Mouse (Mus musculus): ENCODE results near the gene Fras1.

The Fras1 gene

DNA sequence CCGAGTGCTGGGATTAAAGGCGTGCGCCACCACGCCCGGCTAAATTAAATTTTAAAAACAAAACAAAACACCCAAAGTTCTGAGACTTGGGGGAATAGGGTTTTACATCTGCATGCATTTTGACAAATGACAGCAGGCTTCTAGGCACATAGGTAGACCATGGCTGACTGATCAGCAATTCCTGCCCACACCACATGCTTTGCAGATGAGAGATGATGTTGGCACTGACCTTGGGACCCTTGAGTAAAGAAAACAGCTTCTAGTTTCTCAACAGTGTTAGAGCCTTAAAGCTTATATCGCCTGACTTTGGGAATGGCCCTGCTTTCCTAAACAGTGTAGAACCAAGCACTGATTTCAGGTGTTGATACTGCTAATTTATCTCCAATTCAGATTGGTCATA is 216.9 kb downstream of the Fras1 start:
- 96% methylated on average over 6 of the region's 6 CpGs for WGBS

DNA sequence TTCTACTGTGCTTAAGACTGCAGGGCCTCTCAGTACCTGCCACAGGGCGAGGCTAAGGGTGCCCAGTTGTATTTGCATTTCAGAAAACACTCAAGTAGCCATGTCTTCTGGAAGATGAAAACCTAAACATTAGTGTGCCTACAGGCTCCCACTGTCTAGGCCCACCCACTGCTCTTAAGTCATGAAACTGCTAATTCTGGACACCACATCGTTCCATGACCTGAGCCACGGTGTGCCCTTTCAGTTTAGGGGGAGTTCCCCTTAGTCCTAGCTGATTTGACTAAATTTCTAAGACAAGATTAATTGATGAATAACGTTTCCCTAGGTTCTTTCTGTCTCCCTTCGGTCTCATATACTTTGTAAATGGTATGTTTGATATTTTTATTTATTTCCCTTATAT is 222.0 kb downstream of the Fras1 start:
- WGBS, result 86% methylated on average over 5 of the region's 5 CpGs

DNA sequence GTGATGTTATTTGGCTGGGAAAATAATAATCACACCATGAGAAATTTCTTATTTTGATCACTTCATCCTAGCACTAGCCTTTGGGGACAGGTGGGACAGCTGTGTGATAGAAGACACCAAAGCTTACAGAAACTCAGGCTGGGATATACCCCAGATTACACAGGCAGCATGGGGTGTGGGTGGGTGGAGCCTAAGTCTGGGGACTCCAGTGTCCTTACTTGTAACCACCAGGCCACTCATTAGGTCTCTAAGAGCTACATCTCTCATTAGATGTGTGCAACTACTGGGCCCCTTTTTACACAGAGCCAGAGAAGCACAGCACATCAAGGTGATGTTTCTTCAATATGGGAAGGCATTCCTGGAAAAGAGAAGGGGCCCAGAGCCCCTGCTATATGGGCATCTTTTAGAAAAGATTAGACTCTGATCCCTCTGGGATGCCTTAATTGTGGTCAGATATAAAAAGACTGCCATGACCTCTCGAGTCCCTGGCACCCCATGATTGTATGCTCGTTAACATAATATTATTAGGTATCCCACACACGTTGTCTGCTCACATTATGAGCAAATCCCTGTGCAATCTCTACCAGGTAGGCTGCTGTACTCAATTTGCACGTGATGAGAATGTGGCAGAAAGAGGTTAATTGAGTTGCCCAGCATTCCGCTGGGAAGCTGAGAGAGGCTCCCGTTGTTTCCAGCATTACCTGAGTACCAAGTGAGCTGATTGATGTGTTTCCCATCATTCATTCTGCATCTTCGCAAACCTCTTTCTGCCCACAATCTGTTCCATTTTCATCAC is 230.4 kb downstream of the Fras1 start:
- WGBS, result 65% methylated on average over 7 of the region's 7 CpGs

DNA sequence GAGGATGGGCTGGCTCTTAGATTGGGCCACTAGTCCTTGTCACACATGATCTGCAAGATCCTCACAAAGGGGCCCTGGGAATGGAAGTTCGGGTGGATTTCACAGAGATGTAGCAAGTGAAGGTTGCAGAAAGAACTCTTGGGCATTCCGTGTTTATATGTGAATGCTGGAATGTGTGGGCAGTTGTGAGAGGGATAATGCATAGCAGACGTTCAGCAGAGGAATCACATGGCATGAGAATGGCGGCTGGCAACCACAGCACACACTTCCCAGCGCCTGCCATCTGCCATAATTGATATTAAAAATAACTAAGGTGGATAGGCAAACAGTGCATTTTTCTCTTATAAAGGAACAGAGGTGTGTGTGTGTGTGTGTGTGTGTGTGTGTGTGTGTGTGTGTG is 234.3 kb downstream of the Fras1 start:
- 55% methylated on average over 5 of the region's 5 CpGs for WGBS

DNA sequence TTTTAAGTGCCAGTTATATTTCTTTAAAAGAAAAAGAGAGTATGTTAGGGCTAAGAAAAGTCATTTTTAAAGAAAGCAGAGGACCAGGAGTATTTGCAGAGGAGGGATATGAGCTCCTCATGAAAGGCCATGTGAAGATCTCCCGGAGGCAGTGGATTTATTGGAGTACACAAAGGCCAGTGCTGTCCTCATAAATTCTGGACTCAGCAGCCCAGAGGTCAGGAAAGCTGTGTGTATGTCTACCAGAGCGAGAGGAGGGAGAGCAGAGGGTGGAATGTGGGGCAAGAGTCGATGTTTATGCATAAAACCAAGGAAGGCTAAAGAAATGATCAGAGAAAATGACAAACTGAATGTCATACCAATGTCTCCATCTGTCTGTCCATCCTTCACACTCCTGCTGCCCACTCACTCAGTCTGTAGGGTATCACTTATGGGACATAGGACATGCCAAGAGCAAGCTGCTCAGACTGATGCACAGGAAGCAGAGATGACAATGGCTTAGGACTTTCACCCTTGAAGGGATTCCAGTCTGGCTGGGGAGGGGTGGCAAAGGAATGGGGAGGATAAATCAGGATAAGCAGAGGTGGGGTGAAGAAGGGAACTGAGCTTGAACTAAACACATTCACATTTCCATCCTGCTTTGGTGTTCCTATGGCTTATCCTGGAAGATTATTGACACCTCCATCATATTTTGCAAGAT is 235.0 kb downstream of the Fras1 start:
- WGBS, result 84% methylated on average over 3 of the region's 3 CpGs

DNA sequence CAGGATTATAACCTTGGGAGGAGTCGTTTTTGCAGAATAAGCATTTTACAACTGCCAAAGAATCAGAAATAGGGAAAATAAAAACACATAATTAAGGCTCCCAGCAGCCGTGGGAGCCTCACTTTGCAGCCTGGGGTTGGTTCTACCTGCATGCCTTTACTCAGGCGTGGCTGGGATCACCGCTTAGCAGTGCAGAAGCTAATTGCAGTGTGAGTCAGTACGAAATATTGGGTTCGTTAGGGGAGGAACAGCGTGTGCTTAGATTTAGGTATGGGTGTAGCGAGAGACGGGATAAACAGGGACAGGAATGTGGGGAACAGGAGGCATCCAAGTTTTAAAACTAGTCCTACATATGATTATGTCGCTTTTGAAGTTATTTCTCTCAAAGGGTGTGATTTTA is 238.3 kb downstream of the Fras1 start:
- 63% methylated on average over 10 of the region's 10 CpGs for WGBS

DNA sequence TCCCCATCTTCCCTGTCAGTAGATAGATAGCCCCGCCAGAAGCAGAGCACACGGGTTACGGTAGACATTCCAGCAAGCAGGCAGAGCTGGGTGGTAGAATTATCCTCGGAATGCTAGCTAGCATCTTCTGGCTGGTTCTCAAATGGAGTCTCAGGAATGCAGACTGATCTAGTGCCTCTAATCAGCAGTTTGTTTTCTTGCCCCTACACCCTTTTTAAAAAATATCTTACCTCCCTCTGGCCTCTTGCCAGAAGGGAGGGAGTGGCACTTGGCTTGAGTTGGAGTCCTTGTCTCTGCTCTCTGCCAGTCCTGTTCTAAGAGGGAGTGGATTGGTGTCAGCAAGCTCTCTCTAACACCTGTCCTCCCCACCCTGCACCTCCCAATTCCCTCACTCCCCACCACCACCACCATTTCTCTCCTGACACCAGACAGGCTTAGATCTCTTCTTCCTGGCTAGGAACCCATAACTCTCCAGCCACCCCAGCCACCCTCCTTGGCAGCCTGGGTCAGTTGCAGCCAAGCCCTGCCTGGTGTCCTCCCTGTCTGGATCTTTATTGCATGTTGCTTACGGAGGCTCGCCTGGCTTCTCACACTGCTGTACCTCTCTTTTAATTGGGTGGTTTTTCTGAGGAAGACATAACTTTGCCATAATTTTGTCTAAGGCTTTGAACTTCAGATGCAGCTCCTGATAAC is 243.3 kb downstream of the Fras1 start:
- 67% methylated on average over 6 of the region's 6 CpGs for WGBS

DNA sequence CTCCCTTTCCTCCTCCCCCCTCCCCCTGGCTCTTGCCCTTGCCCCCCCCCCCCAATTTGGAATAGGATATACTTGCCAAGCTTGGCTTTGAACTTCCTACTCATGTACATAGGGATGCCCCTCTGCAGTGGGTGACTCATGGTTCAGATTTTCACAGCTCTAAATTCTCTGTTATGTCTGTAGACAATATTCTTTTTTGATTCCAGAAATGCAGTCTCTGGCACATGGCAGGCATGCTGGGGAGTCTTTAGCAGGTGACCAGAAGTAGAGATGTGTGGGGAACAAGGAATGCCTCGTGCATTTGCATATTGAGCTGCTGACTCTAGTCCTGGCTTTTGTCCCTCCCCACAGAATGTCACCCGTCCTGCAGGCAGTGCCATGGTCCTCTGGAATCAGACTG is 244.3 kb downstream of the Fras1 start:
- 50% methylated on average over 2 of the region's 2 CpGs for WGBS

DNA sequence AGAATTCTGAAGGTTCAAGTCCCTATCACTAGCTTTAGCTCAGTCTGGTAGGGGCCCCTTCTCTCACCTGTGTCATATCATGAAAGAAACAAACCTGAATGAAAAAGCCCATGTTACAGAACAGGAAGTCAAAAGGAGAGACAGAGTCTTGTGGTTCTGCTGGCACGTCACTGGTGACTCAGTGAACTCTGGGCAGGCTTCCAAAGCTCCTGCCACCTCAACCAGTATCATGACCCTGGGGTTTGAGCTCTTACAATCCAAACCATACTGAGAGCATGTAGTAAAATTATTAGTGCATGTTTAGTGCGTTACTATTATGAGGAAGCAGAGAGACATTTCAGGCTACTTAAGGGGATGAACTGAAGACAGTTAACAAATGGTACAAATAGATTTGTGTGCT is 246.5 kb downstream of the Fras1 start:
- WGBS, result 84% methylated on average over 2 of the region's 2 CpGs

DNA sequence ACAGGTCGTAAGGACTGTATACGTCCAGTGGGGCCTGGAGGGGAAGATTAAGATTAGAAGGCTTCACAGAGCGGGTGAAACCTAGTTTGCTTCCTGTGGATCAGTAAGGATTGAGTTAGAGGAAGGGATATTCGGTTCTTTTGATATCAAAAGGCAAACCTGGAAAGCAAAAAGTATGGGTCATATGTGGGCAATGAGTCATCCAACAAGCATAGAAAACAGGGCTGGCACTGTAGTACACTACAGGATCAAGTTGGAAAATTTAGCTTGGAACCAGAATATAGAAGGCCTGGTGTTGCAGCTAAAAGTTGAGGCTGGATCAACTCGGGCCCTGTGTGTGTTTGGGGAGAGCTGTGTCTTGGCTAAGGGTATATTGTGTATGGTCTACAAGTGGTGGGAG is 246.9 kb downstream of the Fras1 start:
- 94% methylated on average over 5 of the region's 5 CpGs for WGBS

DNA sequence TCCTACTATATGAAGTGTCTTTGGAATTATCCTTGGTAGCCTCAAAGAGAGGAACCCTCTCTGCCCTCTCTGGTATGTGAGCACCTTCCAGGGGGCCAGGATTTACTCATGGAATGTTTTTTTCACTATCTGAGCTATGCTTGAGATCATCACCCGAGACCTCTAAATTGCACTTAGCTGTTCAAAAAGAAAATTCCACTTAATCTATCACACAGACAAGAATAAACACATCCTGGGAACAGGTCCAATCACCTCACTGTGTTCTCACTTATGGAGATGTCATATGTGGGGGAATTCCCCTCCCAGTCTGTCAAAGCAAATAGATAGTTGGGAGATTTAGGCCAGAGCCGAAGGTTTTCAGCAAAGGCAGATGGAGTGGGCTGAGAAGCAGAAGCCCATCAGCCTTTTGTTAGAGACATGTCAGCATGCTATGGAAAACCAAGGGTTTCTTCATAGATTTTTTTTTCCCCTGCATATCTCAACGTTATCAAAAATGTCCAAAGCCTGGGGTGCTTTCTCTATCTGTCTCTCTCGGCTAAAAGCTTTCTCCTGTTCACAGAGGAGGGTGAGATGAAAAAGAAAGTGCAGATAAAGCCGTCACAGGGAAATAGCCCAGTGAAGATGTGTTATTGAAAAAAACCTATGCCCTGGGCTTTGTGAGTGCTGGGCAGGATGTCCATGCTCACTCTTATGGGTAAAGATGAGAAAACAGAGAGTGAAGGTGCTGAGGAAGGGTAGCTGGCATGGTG is 249.0 kb downstream of the Fras1 start:
- 69% methylated on average over 5 of the region's 5 CpGs for WGBS

DNA sequence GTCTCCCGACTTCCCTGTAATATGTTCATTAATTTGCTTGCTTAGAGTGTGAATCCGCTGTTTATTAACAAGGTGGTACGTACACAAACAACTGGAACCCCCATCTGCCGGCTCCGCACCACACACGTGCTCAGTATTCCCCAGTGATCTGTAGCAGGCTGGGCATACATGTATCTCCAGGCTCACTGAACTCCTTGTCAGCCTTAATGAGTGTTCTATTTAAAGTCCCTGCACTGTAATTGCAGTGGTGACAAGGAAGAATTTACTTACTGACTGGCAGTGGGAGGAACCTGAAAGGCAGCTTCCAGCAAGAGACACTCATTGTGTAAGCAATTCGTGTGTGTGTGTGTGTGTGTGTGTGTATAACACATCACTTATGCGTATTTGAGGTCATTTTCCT is 256.1 kb downstream of the Fras1 start:
- 61% methylated on average over 8 of the region's 8 CpGs for WGBS

DNA sequence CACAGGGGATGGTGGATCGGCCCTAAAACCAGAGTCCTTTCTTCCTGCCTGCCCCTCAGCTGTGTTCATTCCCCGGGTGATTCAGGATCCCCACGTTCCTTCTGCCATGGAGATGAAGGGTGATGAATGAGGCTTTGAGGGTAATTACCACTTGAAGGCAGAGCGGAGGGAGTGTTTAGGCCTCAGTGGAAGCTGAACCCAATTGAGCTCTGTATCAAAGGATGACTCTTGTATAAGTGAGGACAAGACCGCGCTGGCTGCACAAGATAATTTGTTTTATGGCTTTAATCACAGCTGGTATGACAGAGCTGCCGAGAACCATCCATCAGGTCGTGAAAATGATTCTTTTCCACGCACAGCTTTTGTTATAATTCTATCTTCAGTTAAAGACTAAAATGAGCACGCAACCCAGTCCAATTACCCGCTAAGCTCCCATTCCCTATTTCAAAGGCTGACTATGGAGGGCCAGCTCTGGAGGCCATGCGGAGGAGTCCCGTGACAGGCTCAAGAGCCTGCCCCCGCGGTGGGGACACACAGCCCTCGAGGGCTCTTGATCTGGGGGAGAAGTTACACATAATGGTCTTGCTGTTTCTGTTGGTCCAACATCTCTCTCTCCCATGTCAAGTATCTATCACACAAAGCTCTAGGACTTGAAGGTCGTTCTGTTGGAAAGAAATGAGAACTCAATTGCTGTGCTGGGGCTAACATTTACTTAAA is 261.5 kb downstream of the Fras1 start:
- 80% methylated on average over 17 of the region's 17 CpGs for WGBS

DNA sequence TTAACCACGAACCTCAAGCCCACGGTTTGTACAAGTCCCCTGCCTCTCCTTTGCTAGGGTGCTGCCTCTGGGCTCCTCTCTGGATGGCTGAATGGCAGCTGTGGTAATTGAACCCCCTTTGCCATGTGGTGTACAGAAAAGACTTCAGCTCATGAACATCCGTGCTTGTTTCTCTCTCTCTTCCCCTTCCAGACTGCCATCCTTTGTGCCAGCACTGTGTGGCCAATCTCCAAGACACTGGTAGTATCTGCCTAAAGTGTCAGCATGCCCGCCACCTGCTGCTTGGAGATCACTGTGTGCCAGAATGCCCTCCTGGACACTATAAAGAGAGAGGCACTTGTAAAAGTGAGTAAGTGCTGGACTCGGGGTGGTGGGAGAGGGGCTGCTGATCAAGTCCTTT is 262.1 kb downstream of the Fras1 start:
- 67% methylated on average over 5 of the region's 5 CpGs for WGBS

DNA sequence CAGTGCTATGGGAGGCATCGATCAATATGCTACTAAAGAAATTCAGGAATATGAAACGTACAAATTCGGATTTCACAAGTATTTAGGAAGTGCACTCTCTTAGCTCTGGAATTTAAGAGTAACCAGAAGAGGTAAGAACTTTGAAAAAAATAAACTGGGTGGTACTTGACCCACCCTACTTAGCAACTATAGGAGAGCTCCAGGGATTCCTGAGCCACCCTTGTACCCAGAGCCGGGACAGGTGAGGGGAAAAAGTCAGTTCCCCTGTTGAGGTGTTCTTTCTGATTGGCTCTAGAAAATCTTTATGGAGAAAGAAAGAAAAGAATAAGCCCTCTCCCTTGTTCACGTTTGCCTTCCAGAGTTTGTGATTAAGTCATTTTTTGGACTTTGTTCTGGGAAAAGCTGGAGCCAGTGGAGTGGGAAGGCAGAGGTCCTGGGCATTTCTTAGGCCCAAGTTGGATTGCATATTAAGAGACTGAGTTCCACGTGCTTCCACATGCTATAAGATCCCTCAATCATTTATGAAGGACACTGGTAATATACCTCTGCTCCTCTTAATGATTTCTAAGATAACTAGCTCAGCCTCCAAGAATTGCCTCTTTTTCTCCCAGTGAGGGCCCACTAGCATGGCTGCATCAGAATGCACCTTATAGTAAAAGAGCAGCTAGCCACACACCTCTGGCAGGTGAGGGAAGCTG is 265.6 kb downstream of the Fras1 start:
- WGBS, result 88% methylated on average over 6 of the region's 6 CpGs

DNA sequence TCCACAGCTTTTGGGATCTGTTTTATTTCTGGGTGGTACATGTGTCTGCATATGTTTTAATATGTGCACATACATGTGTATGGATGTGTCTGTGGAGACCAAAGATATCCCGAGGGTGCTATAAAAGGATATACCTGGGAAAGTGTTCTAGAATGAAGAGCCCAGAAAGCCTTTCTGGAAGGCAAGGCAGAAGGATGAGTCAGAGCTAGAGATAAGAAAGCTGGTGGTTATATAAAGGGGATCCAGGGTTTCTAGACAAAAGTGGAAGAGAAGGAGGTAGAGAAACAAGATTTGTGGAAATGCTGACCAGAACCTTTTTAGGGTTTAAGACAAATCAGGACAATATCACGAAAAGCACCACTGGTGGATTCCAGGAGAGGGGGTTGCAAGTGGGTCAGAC is 267.5 kb downstream of the Fras1 start:
- 65% methylated on average over 2 of the region's 2 CpGs for WGBS

DNA sequence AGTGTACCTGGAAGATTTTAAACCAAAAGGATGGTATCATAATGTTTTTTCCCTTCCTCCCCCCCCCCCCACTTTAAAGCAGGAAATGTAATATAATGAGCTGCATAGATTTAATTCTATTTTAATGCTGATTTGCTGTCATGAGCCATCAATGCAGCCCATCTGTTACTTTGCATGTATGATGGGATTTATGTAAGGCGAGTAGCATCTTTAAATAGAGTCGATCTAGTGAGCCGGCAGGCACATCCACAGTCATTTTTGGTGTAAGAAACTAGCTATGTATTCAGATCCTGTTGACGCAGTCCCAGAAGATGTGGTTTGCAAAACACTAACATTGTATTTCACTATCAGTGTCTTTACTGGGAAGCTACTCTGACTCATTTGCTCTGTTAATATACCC is 301.9 kb downstream of the Fras1 start:
- WGBS, result 50% methylated on average over 4 of the region's 4 CpGs

DNA sequence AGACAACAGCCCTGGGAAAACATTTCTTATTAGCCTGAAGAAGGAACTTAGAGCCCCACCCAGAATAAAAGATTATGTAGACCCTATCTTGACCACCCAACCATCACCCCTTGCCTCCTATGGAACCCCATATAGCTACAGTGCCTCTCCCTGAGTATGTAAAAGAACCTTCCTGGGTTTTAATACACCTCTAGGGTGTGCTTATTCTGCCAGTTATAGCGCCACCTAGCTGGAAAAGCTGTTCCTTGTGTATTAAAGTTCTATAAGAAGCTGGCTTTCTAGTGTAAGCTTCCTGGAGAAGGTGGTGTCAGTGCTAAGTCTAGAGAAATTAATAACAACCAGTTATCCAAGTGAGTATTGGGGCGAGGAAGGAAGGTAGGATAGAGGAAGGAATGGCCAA is 303.7 kb downstream of the Fras1 start:
- 39% methylated on average over 2 of the region's 2 CpGs for WGBS

DNA sequence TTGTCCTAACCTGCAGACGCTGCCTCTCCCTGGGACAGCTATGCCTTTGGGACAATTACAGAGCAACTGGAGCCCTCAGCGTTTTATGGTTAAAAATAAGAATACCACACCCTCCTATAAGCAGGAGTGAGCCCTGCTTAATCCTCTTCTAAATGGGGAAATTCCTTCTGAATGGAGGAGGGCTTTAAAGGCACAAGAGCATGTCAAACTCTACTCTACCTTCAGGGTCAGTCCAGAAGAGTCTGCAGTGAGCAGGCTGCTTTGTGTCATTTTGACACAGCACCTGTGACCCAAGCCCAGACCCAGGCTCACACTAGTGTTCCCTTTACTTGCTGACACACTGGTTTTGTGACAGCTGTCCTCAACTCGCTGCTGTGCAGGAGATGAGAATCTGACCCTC is 307.3 kb downstream of the Fras1 start:
- 62% methylated on average over 3 of the region's 3 CpGs for WGBS

DNA sequence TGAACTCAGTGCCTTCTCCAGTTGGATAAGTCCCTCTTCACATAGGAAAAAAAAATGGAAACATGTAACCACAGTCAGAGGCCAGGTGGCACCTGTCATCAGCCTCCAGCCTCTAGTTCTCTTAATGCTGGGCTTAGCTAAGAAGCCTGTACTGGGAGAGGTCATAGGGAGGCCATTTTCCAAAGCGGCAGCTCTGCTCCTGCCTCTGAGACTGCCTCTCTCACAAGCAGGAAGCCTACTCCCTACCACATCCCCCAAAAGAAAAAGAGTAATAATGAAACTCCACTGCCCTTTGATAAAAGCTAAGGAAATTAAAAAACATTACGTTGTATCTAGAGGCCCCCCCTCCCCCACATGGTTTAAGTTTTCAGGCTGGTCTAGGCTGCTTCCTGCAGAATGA is 309.0 kb downstream of the Fras1 start:
- 87% methylated on average over 2 of the region's 2 CpGs for WGBS

DNA sequence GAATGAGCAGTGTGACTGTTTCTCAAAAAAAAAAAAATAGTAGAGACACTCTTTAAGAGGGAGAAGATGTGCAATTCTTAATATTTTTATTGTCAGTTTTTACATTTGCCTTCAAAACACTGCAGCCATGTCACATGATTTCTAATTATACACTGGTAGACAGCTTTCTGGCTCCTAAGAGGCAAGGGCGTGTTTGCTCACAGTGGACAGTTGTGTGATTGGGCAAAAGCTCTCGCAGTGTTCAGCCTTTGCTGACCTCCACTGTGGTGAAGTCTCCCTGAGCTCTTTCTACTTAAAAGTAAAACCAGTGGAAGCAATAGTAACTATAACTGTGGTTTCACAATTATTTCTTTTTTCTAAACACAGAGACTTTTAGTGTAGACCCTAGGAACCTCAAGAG is 315.1 kb downstream of the Fras1 start:
- WGBS, result 88% methylated on average over 2 of the region's 2 CpGs
